Mouse (Mus musculus) MEL (cell line): Measurements from ENCODE around the gene Prdx2. TPM values are rescaled to one million over a fixed set of nuclear protein-coding genes. Genes with fewer than 3 reads are reported as not detected.
A peak's percentile ranks its signal among the peaks of the same experiment; 100 is the strongest.

ENCODE experiments used
- DNase-seq: peaks from one replicate; pipeline ENCODE4 v3.0.0; 2011; ENCODE audit warnings: low read depth, low spot score
- H3K27ac ChIP-seq: 2 replicates; pipeline ENCODE4 v1.5.1; 2012; ENCODE audit warnings: low read depth, mild to moderate bottlenecking, control low read depth, low read length, moderate library complexity; ENCODE audit not compliant: control insufficient read depth
- H3K27me3 ChIP-seq, 2 experiments: fragments of 150-350 bp in 1 of 2; sonication (generic) in 1 of 2; 2 replicates each; pipeline ENCODE4 v1.6.1; 2012; ENCODE audit warnings: low read length in 2 of 2, mild to moderate bottlenecking in 2 of 2, improper control_type of control experiment in 1 of 2, moderate library complexity in 1 of 2; ENCODE audit not compliant: insufficient read depth in 2 of 2, control insufficient read depth in 1 of 2
- H3K36me3 ChIP-seq, 2 experiments: 2 replicates each; pipeline ENCODE4 v1.6.1; 2012 to 2014; ENCODE audit warnings: low read length in 2 of 2, improper control_type of control experiment in 1 of 2, inconsistent platforms in 1 of 2, mild to moderate bottlenecking in 1 of 2; ENCODE audit not compliant: insufficient read depth in 2 of 2, control insufficient read depth in 1 of 2
- H3K4me1 ChIP-seq, 2 experiments: fragments of 150-350 bp in 1 of 2; sonication (generic) in 1 of 2; 2 replicates each; pipeline ENCODE4 v1.6.1; 2012; ENCODE audit warnings: low read length in 2 of 2, improper control_type of control experiment in 1 of 2, mild to moderate bottlenecking in 1 of 2; ENCODE audit not compliant: insufficient read depth in 2 of 2, control insufficient read depth in 1 of 2
- H3K4me3 ChIP-seq, 2 experiments: fragments of 150-350 bp in 1 of 2; sonication (generic) in 1 of 2; 2 replicates each; pipeline ENCODE4 v1.5.1; 2012; ENCODE audit warnings: low read depth in 2 of 2, low read length in 2 of 2, mild to moderate bottlenecking in 2 of 2, moderate library complexity in 2 of 2, control low read depth in 1 of 2, improper control_type of control experiment in 1 of 2; ENCODE audit not compliant: control insufficient read depth in 1 of 2, insufficient read depth in 1 of 2
- H3K79me2 ChIP-seq: 2 replicates; pipeline ENCODE4 v1.6.1; 2012; ENCODE audit warnings: mild to moderate bottlenecking, low read length, moderate library complexity; ENCODE audit not compliant: control insufficient read depth, poor library complexity, insufficient read depth
- H3K9ac ChIP-seq: 2 replicates; pipeline ENCODE4 v1.6.1; 2012; ENCODE audit warnings: low read depth, mild to moderate bottlenecking, control low read depth, low read length, moderate library complexity; ENCODE audit not compliant: control insufficient read depth, poor library complexity, severe bottlenecking
- H3K9me3 ChIP-seq: fragments of 150-350 bp; sonication (generic); replicated peaks from 2 replicates; pipeline ENCODE4 v1.6.1; 2012; ENCODE audit warnings: mild to moderate bottlenecking, low read length, improper control_type of control experiment, moderate library complexity; ENCODE audit not compliant: insufficient read depth
- BHLHE40 ChIP-seq: IDR thresholded peaks from 2 replicates; pipeline ENCODE4 v1.6.1; 2012; ENCODE audit warnings: low read depth, mild to moderate bottlenecking, inconsistent platforms, low read length, improper control_type of control experiment, borderline replicate concordance
- CTCF ChIP-seq, 3 experiments: IDR thresholded peaks in 2 of 3; conservative IDR thresholded peaks in 1 of 3; 2 replicates each; pipeline ENCODE4 v1.5.1; 2011 to 2012; ENCODE audit warnings: low read length in 3 of 3, low read depth in 2 of 3, mild to moderate bottlenecking in 2 of 3, improper control_type of control experiment in 1 of 3, inconsistent platforms in 1 of 3, mixed read lengths in 1 of 3, moderate library complexity in 1 of 3; ENCODE audit not compliant: control insufficient read depth in 1 of 3, insufficient read depth in 1 of 3, poor library complexity in 1 of 3, severe bottlenecking in 1 of 3
- ELF1 ChIP-seq: IDR thresholded peaks from 2 replicates; pipeline ENCODE4 v1.6.1; 2014; ENCODE audit warnings: low read depth, mild to moderate bottlenecking, inconsistent platforms, low read length, improper control_type of control experiment, moderate library complexity
- EP300 ChIP-seq, 2 experiments: IDR thresholded peaks; 2 replicates each; pipeline ENCODE4 v1.6.1; 2011; ENCODE audit warnings: improper control_type of control experiment in 2 of 2, low read length in 2 of 2, low read depth in 1 of 2, mild to moderate bottlenecking in 1 of 2
- ETS1 ChIP-seq: IDR thresholded peaks from 2 replicates; pipeline ENCODE4 v1.6.1; 2012; ENCODE audit warnings: low read depth, mild to moderate bottlenecking, inconsistent platforms, low read length, improper control_type of control experiment, moderate library complexity
- GABPA ChIP-seq: IDR thresholded peaks from 2 replicates; pipeline ENCODE4 v1.6.1; 2012; ENCODE audit warnings: low read depth, mild to moderate bottlenecking, inconsistent platforms, low read length, improper control_type of control experiment, moderate library complexity
- HCFC1 ChIP-seq: IDR thresholded peaks from 2 replicates; pipeline ENCODE4 v1.6.1; 2012; ENCODE audit warnings: low read depth, mild to moderate bottlenecking, inconsistent platforms, low read length, improper control_type of control experiment, moderate library complexity
- JUND ChIP-seq: IDR thresholded peaks from 2 replicates; pipeline ENCODE4 v1.6.1; 2011; ENCODE audit warnings: low read depth, mild to moderate bottlenecking, improper control_type of control experiment, low read length
- MYB ChIP-seq: IDR thresholded peaks from 2 replicates; pipeline ENCODE4 v1.6.1; 2011; ENCODE audit warnings: mild to moderate bottlenecking, low read depth, low read length, improper control_type of control experiment
- MYC ChIP-seq: IDR thresholded peaks from 2 replicates; pipeline ENCODE4 v1.6.1; 2011; ENCODE audit warnings: low read depth, mild to moderate bottlenecking, low read length, improper control_type of control experiment, moderate library complexity
- NELFE ChIP-seq: IDR thresholded peaks from 2 replicates; pipeline ENCODE4 v1.6.1; 2011; ENCODE audit warnings: low read depth, low read length, improper control_type of control experiment
- RCOR1 ChIP-seq: IDR thresholded peaks from 2 replicates; pipeline ENCODE4 v1.6.1; 2012; ENCODE audit warnings: low read depth, mild to moderate bottlenecking, inconsistent platforms, low read length, improper control_type of control experiment
- SMC3 ChIP-seq: IDR thresholded peaks from 2 replicates; pipeline ENCODE4 v1.6.1; 2011; ENCODE audit warnings: low read depth, low read length, improper control_type of control experiment
- TAL1 ChIP-seq: IDR thresholded peaks from 2 replicates; pipeline ENCODE4 v1.6.1; 2012; ENCODE audit warnings: mild to moderate bottlenecking, inconsistent platforms, low read length, moderate library complexity, mixed read lengths
- TBP ChIP-seq: IDR thresholded peaks from 2 replicates; pipeline ENCODE4 v1.8.0; 2011; ENCODE audit warnings: low read depth, low read length, improper control_type of control experiment
- TCF12 ChIP-seq: IDR thresholded peaks from 2 replicates; pipeline ENCODE4 v1.6.1; 2014; ENCODE audit warnings: low read depth, mild to moderate bottlenecking, inconsistent platforms, low read length, improper control_type of control experiment, moderate library complexity
- USF2 ChIP-seq, 2 experiments: IDR thresholded peaks; 2 replicates each; pipeline ENCODE4 v1.6.1; 2011 to 2012; ENCODE audit warnings: improper control_type of control experiment in 2 of 2, low read length in 2 of 2, borderline replicate concordance in 1 of 2, inconsistent platforms in 1 of 2, low read depth in 1 of 2, mild to moderate bottlenecking in 1 of 2; ENCODE audit not compliant: insufficient read depth in 1 of 2
- ZMIZ1 ChIP-seq: IDR thresholded peaks from 2 replicates; pipeline ENCODE4 v1.6.1; 2012; ENCODE audit warnings: low read depth, mild to moderate bottlenecking, inconsistent platforms, low read length, improper control_type of control experiment, moderate library complexity
- ZNF384 ChIP-seq: IDR thresholded peaks from 2 replicates; pipeline ENCODE4 v1.6.1; 2012; ENCODE audit warnings: low read depth, mild to moderate bottlenecking, inconsistent platforms, low read length, improper control_type of control experiment
- polyA plus RNA-seq, 2 experiments: library from polyadenylated mRNA; stranded (reverse) in 1 of 2; unstranded in 1 of 2; fragments of >175 nt in 1 of 2; fragments of >200 nt in 1 of 2; gene quantifications; 2 replicates each; pipeline versions ENCODE4 v1.2.1 to v1.2.4; 2012; ENCODE audit warnings: low replicate concordance in 2 of 2, low read depth in 1 of 2; ENCODE audit not compliant: insufficient read length in 2 of 2, insufficient read depth in 1 of 2, missing spikeins in 1 of 2
- total RNA-seq: library from RNA; depleted of rRNA; stranded (reverse); fragments of 300-350 nt; gene quantifications from 2 replicates; pipeline ENCODE4 v1.2.3, GENCODE M21; 2012

Gene Prdx2
- total and polyA plus RNA-seq, 3 experiments = 643 to 773 (median 679) TPM

- TF ChIP-seq TAL1 = no peak
- no peak for TF ChIP-seq MYB
- no peak for TF ChIP-seq CTCF (IDR thresholded peaks at IDR 0.05 in 2 of 3, conservative IDR thresholded peaks at IDR 0.05 in 1 of 3; ENCODE audit: control insufficient read depth in 1 of 3, insufficient read depth in 1 of 3, low read depth in 2 of 3, low read length in 3 of 3, poor library complexity in 1 of 3, severe bottlenecking in 1 of 3)
- TF ChIP-seq USF2 (IDR thresholded peaks at IDR 0.05; ENCODE audit: borderline replicate concordance in 1 of 2, insufficient read depth in 1 of 2, low read depth in 1 of 2, low read length in 2 of 2) = no peak
These were observed at the start of gene Prdx2, which contains the start of the genes Gm49661 and Rnaseh2a (continued) for GRCm38 (mm10) chr8:84969241-84970134.

- no peak overlapping the region for H3K27ac ChIP-seq
- TF ChIP-seq GABPA = no peak
- no peak for TF ChIP-seq CTCF (IDR thresholded peaks at IDR 0.05 in 2 of 3, conservative IDR thresholded peaks at IDR 0.05 in 1 of 3; ENCODE audit: control insufficient read depth in 1 of 3, insufficient read depth in 1 of 3, low read depth in 2 of 3, low read length in 3 of 3, poor library complexity in 1 of 3, severe bottlenecking in 1 of 3)
- TF ChIP-seq ZNF384 = no peak
- no peak for TF ChIP-seq ETS1
- TF ChIP-seq RCOR1 = no peak
- peaks cover 0 to 18% of the 10 kb centered on the region in 2 experiments; a peak in 2 of 4 replicates for H3K36me3 ChIP-seq
- DNase-seq = no peak
- H3K9me3 ChIP-seq = no peaks in the 10 kb centered on the region
- no peaks in the 10 kb centered on the region for H3K79me2 ChIP-seq
- H3K27me3 ChIP-seq = no peaks in the 10 kb centered on the region
- peaks cover 9 to 27% of the 10 kb centered on the region in 2 experiments; a peak in 3 of 4 replicates for H3K4me1 ChIP-seq
- H3K4me3 ChIP-seq = no peak overlapping the region
- no peak overlapping the region for H3K9ac ChIP-seq
These were observed 47.8 kb upstream of the Prdx2 start for GRCm38 (mm10) chr8:84921596-84921995.

GRCm38 (mm10) chr8:84925557-84925956, 43.8 kb upstream of the Prdx2 start:
- Histone ChIP-seq H3K4me1 (peaks cover 9 to 30% of the 10 kb centered on the region in 2 experiments; a peak in 3 of 4 replicates), H3K27ac (no peak overlapping the region), H3K9me3 (no peaks in the 10 kb centered on the region), H3K4me3 (no peak overlapping the region), H3K36me3 (peaks cover 0 to 18% of the 10 kb centered on the region in 2 experiments; a peak in 2 of 4 replicates), H3K9ac (no peak overlapping the region), H3K79me2 (no peaks in the 10 kb centered on the region), H3K27me3 (no peaks in the 10 kb centered on the region)
- DNase-seq = peak; percentile 82
- TF ChIP-seq HCFC1 = 0 out of 2 replicates have a peak, but pooled peaks have one; percentile 22
- 0 out of 2 replicates have a peak, but pooled peaks have one; percentile 40 for TF ChIP-seq ZMIZ1
- no peak for TF ChIP-seq ELF1
- 0 out of 2 replicates have a peak, but pooled peaks have one; percentile 15 for TF ChIP-seq SMC3
- TF ChIP-seq BHLHE40 = no peak
- TF ChIP-seq NELFE = no peak
- TF ChIP-seq JUND = no peak
- TF ChIP-seq RCOR1 = peak; percentile 48
- 0 out of 2 replicates have a peak, but pooled peaks have one; percentile 32 for TF ChIP-seq TBP
- no peak for TF ChIP-seq TCF12
- TF ChIP-seq MYB = 0 out of 2 replicates have a peak, but pooled peaks have one; percentile 20
- peak; percentile 48; the same call in 1 of the 2 replicates for TF ChIP-seq ETS1
- 0 out of 2 replicates have a peak, but pooled peaks have one; percentile 27 for TF ChIP-seq MYC
- peak in 1 of 2 experiments; percentile 58; a peak in 2 of 4 replicates for TF ChIP-seq EP300 (IDR thresholded peaks at IDR 0.05; ENCODE audit: low read depth in 1 of 2, low read length in 2 of 2)
